Mouse (Mus musculus): ENCODE results near the gene Clca1. TPM values are rescaled to one million over a fixed set of nuclear protein-coding genes. Genes with fewer than 3 reads are reported as not detected.

Clca1 gene
- polyA plus RNA-seq, 1 experiment from 2014 or later: 0.74 TPM

DNA sequence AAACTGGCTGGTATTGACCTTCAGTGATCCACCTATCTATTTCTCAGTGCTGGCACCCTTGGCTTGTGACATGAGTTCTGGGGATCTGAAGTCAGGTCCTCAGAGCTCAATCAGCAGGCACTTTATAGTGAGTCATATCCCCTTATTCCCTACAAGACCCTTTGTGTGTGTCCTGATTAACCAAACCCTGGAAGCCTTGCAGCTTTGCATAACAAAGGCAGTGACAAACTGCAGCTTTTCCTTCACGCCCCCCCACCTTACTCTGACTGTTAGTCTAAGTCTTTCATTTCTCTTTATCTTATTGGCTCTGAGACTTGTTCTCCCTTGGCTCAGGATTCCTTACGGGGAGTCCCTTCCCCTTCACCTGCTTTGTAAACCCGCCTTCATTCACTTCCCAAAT lies 14.8 kb downstream of the Clca1 start:
- no peaks in the 10 kb centered on the region for H3K4me1 ChIP-seq (ENCODE audit: control insufficient read depth, low read depth, low read length)
- no peak overlapping the region for H3K4me2 ChIP-seq (ENCODE audit: low read depth, low read length)
- WGBS (ENCODE audit: insufficient replicate concordance): 60% methylated on average over 3 of the region's 3 CpGs
- H3K27me3 ChIP-seq (ENCODE audit: control insufficient read depth, insufficient read depth, low read depth, low read length): no peaks in the 10 kb centered on the region
- no peak overlapping the region for H3K27ac ChIP-seq (ENCODE audit: low read length)
- H3K36me3 ChIP-seq (ENCODE audit: control insufficient read depth, insufficient read depth): no peaks in the 10 kb centered on the region
- H3K4me3 ChIP-seq (ENCODE audit: low read depth, low read length): no peak overlapping the region
- no peak for ATAC-seq (ENCODE audit: low read depth)
- no peaks in the 10 kb centered on the region for H3K9me3 ChIP-seq (replicated peaks; ENCODE audit: control insufficient read depth, low read length)
- no peak overlapping the region for H3K9ac ChIP-seq (ENCODE audit: low read depth, low read length)

DNA sequence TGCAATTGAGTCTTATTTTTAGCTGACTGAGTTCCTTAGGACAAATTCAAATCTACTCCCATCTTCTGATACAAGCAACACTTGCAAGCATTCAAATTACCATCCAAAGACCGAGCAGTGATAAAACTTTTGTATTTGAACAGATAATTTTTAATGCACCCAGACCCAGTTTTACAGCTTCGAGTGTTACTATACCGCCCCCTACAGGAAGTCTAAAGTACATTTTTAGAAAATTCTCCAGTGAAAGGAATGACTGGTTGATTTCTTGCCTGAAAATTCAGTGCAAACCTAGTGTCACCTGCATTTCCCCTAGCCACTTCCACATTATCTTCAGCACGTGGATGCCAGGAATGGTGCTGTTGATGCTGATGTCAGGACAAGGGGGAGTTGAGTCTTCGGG lies 28.2 kb downstream of the Clca1 start:
- H3K4me1 ChIP-seq (ENCODE audit: control insufficient read depth, low read depth, low read length): no peaks in the 10 kb centered on the region
- no peaks in the 10 kb centered on the region for H3K27me3 ChIP-seq (ENCODE audit: control insufficient read depth, insufficient read depth, low read depth, low read length)
- H3K36me3 ChIP-seq (ENCODE audit: control insufficient read depth, insufficient read depth): no peaks in the 10 kb centered on the region
- H3K4me3 ChIP-seq (ENCODE audit: low read depth, low read length): no peak overlapping the region
- H3K9me3 ChIP-seq (replicated peaks; ENCODE audit: control insufficient read depth, low read length): no peaks in the 10 kb centered on the region
- WGBS (ENCODE audit: insufficient replicate concordance): 21% methylated on average over 5 of the region's 5 CpGs
- no peak overlapping the region for H3K9ac ChIP-seq (ENCODE audit: low read depth, low read length)
- no peak overlapping the region for H3K27ac ChIP-seq (ENCODE audit: low read length)
- ATAC-seq (ENCODE audit: low read depth): no peak
- no peak overlapping the region for H3K4me2 ChIP-seq (ENCODE audit: low read depth, low read length)

GRCm38 (mm10) chr3:145000912-145001311 lies 31.7 kb downstream of the Clca1 start:
- H3K4me2 ChIP-seq (ENCODE audit: low read depth, low read length): no peak overlapping the region
- ATAC-seq (ENCODE audit: low read depth): no peak
- H3K27me3 ChIP-seq (ENCODE audit: control insufficient read depth, insufficient read depth, low read depth, low read length): no peaks in the 10 kb centered on the region
- H3K27ac ChIP-seq (ENCODE audit: low read length): no peak overlapping the region
- no peak overlapping the region for H3K9ac ChIP-seq (ENCODE audit: low read depth, low read length)
- H3K4me1 ChIP-seq (ENCODE audit: control insufficient read depth, low read depth, low read length): no peaks in the 10 kb centered on the region
- WGBS (ENCODE audit: insufficient replicate concordance): 45% methylated on average over 1 of the region's 1 CpGs
- H3K36me3 ChIP-seq (ENCODE audit: control insufficient read depth, insufficient read depth): no peaks in the 10 kb centered on the region
- no peak overlapping the region for H3K4me3 ChIP-seq (ENCODE audit: low read depth, low read length)
- no peaks in the 10 kb centered on the region for H3K9me3 ChIP-seq (replicated peaks; ENCODE audit: control insufficient read depth, low read length)

DNA sequence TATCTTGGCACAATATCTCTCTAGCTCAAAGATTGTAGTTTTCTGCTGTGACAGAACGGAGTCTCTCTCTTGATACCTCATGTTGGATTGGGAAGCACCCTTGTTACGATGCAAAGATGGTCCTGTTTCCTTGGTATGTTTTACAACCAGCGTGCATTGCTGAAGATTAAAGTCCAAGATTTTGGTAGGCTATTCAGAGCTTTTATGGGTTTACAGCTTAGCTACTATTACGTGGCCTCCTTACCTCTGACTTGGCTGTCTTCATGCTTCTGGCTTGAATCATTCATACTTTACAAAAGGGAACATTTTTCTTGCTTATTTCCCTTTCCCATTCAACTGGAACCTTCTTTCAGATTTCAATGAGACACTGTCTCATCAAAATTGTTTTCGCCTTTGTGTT lies 39.5 kb downstream of the Clca1 start:
- no peak for ATAC-seq (ENCODE audit: low read depth)
- no peaks in the 10 kb centered on the region for H3K27me3 ChIP-seq (ENCODE audit: control insufficient read depth, insufficient read depth, low read depth, low read length)
- H3K4me1 ChIP-seq (ENCODE audit: control insufficient read depth, low read depth, low read length): no peaks in the 10 kb centered on the region
- no peak overlapping the region for H3K4me2 ChIP-seq (ENCODE audit: low read depth, low read length)
- H3K27ac ChIP-seq (ENCODE audit: low read length): no peak overlapping the region
- H3K9ac ChIP-seq (ENCODE audit: low read depth, low read length): no peak overlapping the region
- H3K9me3 ChIP-seq (replicated peaks; ENCODE audit: control insufficient read depth, low read length): no peaks in the 10 kb centered on the region
- 62% methylated on average over 5 of the region's 5 CpGs for WGBS (ENCODE audit: insufficient replicate concordance)
- no peaks in the 10 kb centered on the region for H3K36me3 ChIP-seq (ENCODE audit: control insufficient read depth, insufficient read depth)
- H3K4me3 ChIP-seq (ENCODE audit: low read depth, low read length): no peak overlapping the region

GRCm38 (mm10) chr3:144992618-144993017 lies 40.0 kb downstream of the Clca1 start:
- Histone ChIP-seq H3K9ac (ENCODE audit: low read depth, low read length) (no peak overlapping the region), H3K4me1 (ENCODE audit: control insufficient read depth, low read depth, low read length) (no peaks in the 10 kb centered on the region), H3K36me3 (ENCODE audit: control insufficient read depth, insufficient read depth) (no peaks in the 10 kb centered on the region), H3K4me2 (ENCODE audit: low read depth, low read length) (no peak overlapping the region), H3K27me3 (ENCODE audit: control insufficient read depth, insufficient read depth, low read depth, low read length) (no peaks in the 10 kb centered on the region), H3K9me3 (replicated peaks; ENCODE audit: control insufficient read depth, low read length) (no peaks in the 10 kb centered on the region), H3K27ac (ENCODE audit: low read length) (no peak overlapping the region), H3K4me3 (ENCODE audit: low read depth, low read length) (no peak overlapping the region)
- ATAC-seq (ENCODE audit: low read depth): no peak

DNA sequence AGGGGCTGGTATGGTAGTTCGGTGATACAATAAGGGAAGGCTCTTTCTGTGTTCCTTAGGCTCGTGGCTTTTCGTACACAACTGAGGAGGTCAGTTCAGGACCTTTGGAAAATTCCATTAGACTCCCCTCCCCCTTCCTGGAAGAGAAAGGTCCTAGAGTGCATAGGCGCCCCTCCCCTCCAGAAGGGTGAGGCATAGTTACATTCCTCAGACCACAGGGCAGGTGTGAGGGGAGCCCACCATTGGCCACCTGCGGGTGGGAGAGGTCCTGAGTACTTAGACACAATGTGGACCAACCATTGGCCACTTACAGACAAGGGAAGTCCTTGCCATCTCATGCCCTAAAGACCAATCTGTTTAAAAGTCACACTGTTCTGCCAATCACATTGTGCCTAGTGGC lies 46.7 kb downstream of the Clca1 start:
- ATAC-seq (ENCODE audit: low read depth): no peak
- no peaks in the 10 kb centered on the region for H3K36me3 ChIP-seq (ENCODE audit: control insufficient read depth, insufficient read depth)
- no peaks in the 10 kb centered on the region for H3K9me3 ChIP-seq (replicated peaks; ENCODE audit: control insufficient read depth, low read length)
- H3K4me1 ChIP-seq (ENCODE audit: control insufficient read depth, low read depth, low read length): no peaks in the 10 kb centered on the region
- 52% methylated on average over 5 of the region's 5 CpGs for WGBS (ENCODE audit: insufficient replicate concordance)
- no peaks in the 10 kb centered on the region for H3K27me3 ChIP-seq (ENCODE audit: control insufficient read depth, insufficient read depth, low read depth, low read length)
- no peak overlapping the region for H3K4me3 ChIP-seq (ENCODE audit: low read depth, low read length)
- H3K27ac ChIP-seq (ENCODE audit: low read length): no peak overlapping the region
- H3K9ac ChIP-seq (ENCODE audit: low read depth, low read length): no peak overlapping the region
- H3K4me2 ChIP-seq (ENCODE audit: low read depth, low read length): no peak overlapping the region

DNA sequence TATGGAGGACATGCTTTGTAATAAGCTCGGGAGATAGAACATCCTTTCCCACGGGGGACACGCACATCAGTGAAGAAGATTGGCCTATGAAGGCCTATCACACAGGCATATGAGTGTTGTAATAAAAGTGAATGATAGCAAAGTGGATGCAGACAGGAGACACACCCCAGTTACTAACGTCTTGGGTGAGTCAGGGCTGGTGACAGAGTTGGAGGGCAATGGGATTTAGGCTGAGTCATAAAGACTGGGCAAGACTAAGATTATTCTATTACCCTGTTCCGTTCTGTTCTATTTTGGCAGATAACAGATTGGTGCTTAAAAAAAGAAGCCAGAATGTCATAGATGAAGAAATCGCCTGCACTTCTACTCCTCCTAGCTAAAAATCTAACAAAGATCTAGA lies 52.0 kb downstream of the Clca1 start:
- H3K4me2 ChIP-seq (ENCODE audit: low read depth, low read length): no peak overlapping the region
- H3K36me3 ChIP-seq (ENCODE audit: control insufficient read depth, insufficient read depth): no peaks in the 10 kb centered on the region
- H3K27me3 ChIP-seq (ENCODE audit: control insufficient read depth, insufficient read depth, low read depth, low read length): no peaks in the 10 kb centered on the region
- H3K4me3 ChIP-seq (ENCODE audit: low read depth, low read length): no peak overlapping the region
- 61% methylated on average over 6 of the region's 6 CpGs for WGBS (ENCODE audit: insufficient replicate concordance)
- no peak overlapping the region for H3K27ac ChIP-seq (ENCODE audit: low read length)
- no peaks in the 10 kb centered on the region for H3K4me1 ChIP-seq (ENCODE audit: control insufficient read depth, low read depth, low read length)
- ATAC-seq (ENCODE audit: low read depth): no peak
- H3K9ac ChIP-seq (ENCODE audit: low read depth, low read length): no peak overlapping the region
- H3K9me3 ChIP-seq (replicated peaks; ENCODE audit: control insufficient read depth, low read length): no peaks in the 10 kb centered on the region

DNA sequence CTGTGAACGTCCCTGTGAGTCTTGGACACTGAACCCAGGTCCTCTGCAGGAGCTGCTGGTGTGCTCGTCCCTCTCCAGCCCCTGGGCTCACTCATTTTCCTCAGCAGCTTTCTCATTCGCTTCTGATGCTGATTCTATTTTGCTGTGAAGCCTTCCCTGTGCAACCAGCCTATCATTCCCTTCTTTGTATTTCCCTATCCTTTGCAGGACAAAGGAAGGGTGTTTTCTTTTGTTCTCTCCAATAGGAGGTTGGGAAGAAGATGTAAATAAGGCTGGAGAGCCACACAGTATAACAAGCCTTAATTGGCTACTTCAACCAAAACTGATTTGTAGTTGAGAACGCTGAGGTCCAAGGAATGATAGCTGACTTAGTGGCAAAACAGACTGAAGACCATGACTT lies 54.9 kb downstream of the Clca1 start:
- H3K9ac ChIP-seq (ENCODE audit: low read depth, low read length): no peak overlapping the region
- no peak for ATAC-seq (ENCODE audit: low read depth)
- no peak overlapping the region for H3K27ac ChIP-seq (ENCODE audit: low read length)
- no peak overlapping the region for H3K4me2 ChIP-seq (ENCODE audit: low read depth, low read length)
- no peaks in the 10 kb centered on the region for H3K36me3 ChIP-seq (ENCODE audit: control insufficient read depth, insufficient read depth)
- 32% methylated on average over 4 of the region's 4 CpGs for WGBS (ENCODE audit: insufficient replicate concordance)
- no peaks in the 10 kb centered on the region for H3K4me1 ChIP-seq (ENCODE audit: control insufficient read depth, low read depth, low read length)
- no peaks in the 10 kb centered on the region for H3K27me3 ChIP-seq (ENCODE audit: control insufficient read depth, insufficient read depth, low read depth, low read length)
- no peaks in the 10 kb centered on the region for H3K9me3 ChIP-seq (replicated peaks; ENCODE audit: control insufficient read depth, low read length)
- no peak overlapping the region for H3K4me3 ChIP-seq (ENCODE audit: low read depth, low read length)

DNA sequence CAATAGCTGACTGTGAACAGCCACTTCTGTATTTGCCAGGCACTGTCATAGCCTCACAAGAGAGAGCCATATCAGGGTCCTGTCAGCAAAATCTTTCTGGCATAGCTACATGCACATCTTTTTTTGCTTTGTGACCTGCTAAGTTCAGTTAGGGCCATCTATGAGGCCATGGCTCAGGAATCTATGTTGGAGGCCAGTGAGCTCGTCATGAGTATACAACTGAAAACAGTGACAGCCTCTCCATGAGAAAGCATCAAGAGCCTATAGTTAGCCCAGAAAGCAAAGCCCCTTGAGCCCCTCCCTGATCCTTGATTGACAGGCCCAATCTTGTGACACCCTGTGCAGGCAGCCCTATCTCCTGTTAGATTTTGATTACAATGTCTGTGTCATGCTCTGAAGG lies 56.5 kb downstream of the Clca1 start:
- ATAC-seq (ENCODE audit: low read depth): no peak
- H3K4me2 ChIP-seq (ENCODE audit: low read depth, low read length): no peak overlapping the region

DNA sequence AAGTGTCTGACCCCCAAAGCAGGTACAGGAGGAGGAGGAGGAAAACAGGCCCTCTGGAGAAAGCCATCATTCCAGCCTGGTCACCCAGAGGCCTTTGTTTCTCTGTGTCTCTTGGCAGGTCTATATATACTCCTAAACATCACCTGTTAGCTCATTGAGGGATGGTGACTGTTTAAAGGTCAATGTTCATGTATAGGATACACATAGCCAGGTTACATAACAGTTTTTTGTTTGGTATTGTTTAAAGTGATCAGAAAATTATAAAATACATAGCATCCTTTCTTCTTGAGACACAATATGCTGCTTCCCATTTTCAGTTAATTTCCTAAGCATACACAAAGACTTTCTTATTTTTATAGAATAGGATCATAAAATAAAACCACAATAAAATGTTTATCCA lies 57.6 kb downstream of the Clca1 start, which contains the start of gene Clca4a:
Clca4a (minus strand) TSS at position 101 of the 400 bp plus-strand sequence.
- Histone ChIP-seq H3K9me3 (replicated peaks; ENCODE audit: control insufficient read depth, low read length) (no peaks in the 10 kb centered on the region), H3K4me3 (ENCODE audit: low read depth, low read length) (no peak within 1 kb of the TSS), H3K36me3 (ENCODE audit: control insufficient read depth, insufficient read depth) (no peaks in the 10 kb centered on the region), H3K4me2 (ENCODE audit: low read depth, low read length) (no peak within 1 kb of the TSS), H3K27me3 (ENCODE audit: control insufficient read depth, insufficient read depth, low read depth, low read length) (no peaks in the 10 kb centered on the region), H3K4me1 (ENCODE audit: control insufficient read depth, low read depth, low read length) (no peaks in the 10 kb centered on the region), H3K9ac (ENCODE audit: low read depth, low read length) (no peak within 1 kb of the TSS), H3K27ac (ENCODE audit: low read length) (no peak within 1 kb of the TSS)
- ATAC-seq (ENCODE audit: low read depth): no peak

More for the DNA sequence above, 56.5 kb downstream of the Clca1 start:
- WGBS (ENCODE audit: insufficient replicate concordance): 62% methylated on average over 1 of the region's 1 CpGs
- no peak overlapping the region for H3K4me3 ChIP-seq (ENCODE audit: low read depth, low read length)
- H3K36me3 ChIP-seq (ENCODE audit: control insufficient read depth, insufficient read depth): no peaks in the 10 kb centered on the region
- H3K4me1 ChIP-seq (ENCODE audit: control insufficient read depth, low read depth, low read length): no peaks in the 10 kb centered on the region
- no peak overlapping the region for H3K9ac ChIP-seq (ENCODE audit: low read depth, low read length)
- no peak overlapping the region for H3K27ac ChIP-seq (ENCODE audit: low read length)
- no peaks in the 10 kb centered on the region for H3K27me3 ChIP-seq (ENCODE audit: control insufficient read depth, insufficient read depth, low read depth, low read length)
- H3K9me3 ChIP-seq (replicated peaks; ENCODE audit: control insufficient read depth, low read length): no peaks in the 10 kb centered on the region

All from liver, embryonic 16.5 days (tissue).